Mouse (Mus musculus): ENCODE results near the gene Polr2j. TPM values are rescaled to one million over a fixed set of nuclear protein-coding genes. Genes with fewer than 3 reads are reported as not detected.

Gene Polr2j
- polyA plus RNA-seq, 1 experiment from 2014 or later, result 288 TPM

Other genes starting within 250 kb of the Polr2j start
- gene Hspb1, start 228.7 kb upstream of the Polr2j start, polyA plus RNA-seq (2016; fragmentation: Nextera tagmentation; extraction: Ambion mirVana), result 10.6 and 24.0 TPM in 2 replicates
- 274 and 348 TPM in 2 replicates for gene Ywhag, start 182.0 kb upstream of the Polr2j start, polyA plus RNA-seq (2016; fragmentation: Nextera tagmentation; extraction: Ambion mirVana)
- gene Ssc4d, start 142.1 kb upstream of the Polr2j start, polyA plus RNA-seq (2016; fragmentation: Nextera tagmentation; extraction: Ambion mirVana), result 1.3 and 1.6 TPM in 2 replicates
- gene Zp3, start 136.5 kb upstream of the Polr2j start, polyA plus RNA-seq (2016; fragmentation: Nextera tagmentation; extraction: Ambion mirVana), result not detected in 2 replicates
- 34.8 and 38.1 TPM in 2 replicates for gene Dtx2, start 121.8 kb upstream of the Polr2j start, polyA plus RNA-seq (2016; fragmentation: Nextera tagmentation; extraction: Ambion mirVana)
- 0.09 and 0.26 TPM in 2 replicates for gene Upk3b, start 78.1 kb upstream of the Polr2j start, polyA plus RNA-seq (2016; fragmentation: Nextera tagmentation; extraction: Ambion mirVana)
- gene Upk3bl, start 62.1 kb upstream of the Polr2j start, polyA plus RNA-seq (2016; fragmentation: Nextera tagmentation; extraction: Ambion mirVana), result 1.1 and 1.8 TPM in 2 replicates
- 4.8 and 5.5 TPM in 2 replicates for gene Rasa4, start 32.7 kb upstream of the Polr2j start, polyA plus RNA-seq (2016; fragmentation: Nextera tagmentation; extraction: Ambion mirVana)
- gene Lrwd1, start 19.4 kb downstream of the Polr2j start, polyA plus RNA-seq (2016; fragmentation: Nextera tagmentation; extraction: Ambion mirVana), result 54.3 and 59.7 TPM in 2 replicates
- 25.1 and 25.7 TPM in 2 replicates for gene Alkbh4, start 19.5 kb downstream of the Polr2j start, polyA plus RNA-seq (2016; fragmentation: Nextera tagmentation; extraction: Ambion mirVana)
- 8.5 and 10.9 TPM in 2 replicates for gene Orai2, start 54.1 kb downstream of the Polr2j start, polyA plus RNA-seq (2016; fragmentation: Nextera tagmentation; extraction: Ambion mirVana)
- gene Prkrip1, start 82.3 kb downstream of the Polr2j start, polyA plus RNA-seq (2016; fragmentation: Nextera tagmentation; extraction: Ambion mirVana), result 67.6 and 77.6 TPM in 2 replicates
- gene Sh2b2, start 129.9 kb downstream of the Polr2j start, polyA plus RNA-seq (2016; fragmentation: Nextera tagmentation; extraction: Ambion mirVana), result 14.1 and 17.3 TPM in 2 replicates